Mouse (Mus musculus) ES-Bruce4 (cell line): ENCODE measurements around the gene Arl8b. TPM values are rescaled to one million over a fixed set of nuclear protein-coding genes. Genes with fewer than 3 reads are reported as not detected.

Experiments used
- H3K27ac ChIP-seq: 2 replicates; pipeline ENCODE4 v1.5.1; 2012; ENCODE audit warnings: low read length, inconsistent platforms; ENCODE audit not compliant: insufficient read depth
- H3K27me3 ChIP-seq: 2 replicates; pipeline ENCODE4 v1.6.1; 2012; ENCODE audit warnings: mild to moderate bottlenecking, low read length, inconsistent platforms; ENCODE audit not compliant: control insufficient read depth, poor library complexity, insufficient read depth, severe bottlenecking
- H3K36me3 ChIP-seq: 2 replicates; pipeline ENCODE4 v1.6.1; 2012; ENCODE audit warnings: inconsistent platforms, mild to moderate bottlenecking, low read length, moderate library complexity; ENCODE audit not compliant: control insufficient read depth, poor library complexity, insufficient read depth, severe bottlenecking
- H3K4me1 ChIP-seq: one replicate; pipeline ENCODE4 v1.8.1; 2011; ENCODE audit warnings: low read length; ENCODE audit not compliant: control insufficient read depth, insufficient read depth
- H3K4me3 ChIP-seq: 2 replicates; pipeline ENCODE4 v1.5.1; 2011; ENCODE audit warnings: low read depth, mild to moderate bottlenecking, low read length
- H3K9ac ChIP-seq: 2 replicates; pipeline ENCODE4 v1.6.1; 2012; ENCODE audit warnings: low read depth, mild to moderate bottlenecking, inconsistent platforms; ENCODE audit not compliant: poor library complexity, severe bottlenecking
- H3K9me3 ChIP-seq: replicated peaks from 2 replicates; pipeline ENCODE4 v1.6.1; 2012; ENCODE audit warnings: mild to moderate bottlenecking, low read length, inconsistent platforms; ENCODE audit not compliant: control insufficient read depth, poor library complexity, insufficient read depth, severe bottlenecking
- CTCF ChIP-seq: IDR thresholded peaks from one replicate; pipeline ENCODE4 v1.8.1; 2011; ENCODE audit warnings: low read depth, low read length
- EP300 ChIP-seq: IDR thresholded peaks from 2 replicates; pipeline ENCODE4 v1.6.1; 2011; ENCODE audit warnings: low read depth, low read length; ENCODE audit not compliant: insufficient read depth
- POLR2A ChIP-seq: IDR thresholded peaks from one replicate; pipeline ENCODE4 v1.8.1; 2011; ENCODE audit warnings: low read length; ENCODE audit not compliant: insufficient read depth
- polyA plus RNA-seq: library from polyadenylated mRNA; stranded (reverse); fragments of >200 nt; gene quantifications from 2 replicates; pipeline ENCODE4 v1.2.4, GENCODE M21; 2011; ENCODE audit warnings: low read depth; ENCODE audit not compliant: missing spikeins, insufficient read depth, insufficient read length

Gene Arl8b
- polyA plus RNA-seq, 1 experiment, result 82.9 TPM

DNA sequence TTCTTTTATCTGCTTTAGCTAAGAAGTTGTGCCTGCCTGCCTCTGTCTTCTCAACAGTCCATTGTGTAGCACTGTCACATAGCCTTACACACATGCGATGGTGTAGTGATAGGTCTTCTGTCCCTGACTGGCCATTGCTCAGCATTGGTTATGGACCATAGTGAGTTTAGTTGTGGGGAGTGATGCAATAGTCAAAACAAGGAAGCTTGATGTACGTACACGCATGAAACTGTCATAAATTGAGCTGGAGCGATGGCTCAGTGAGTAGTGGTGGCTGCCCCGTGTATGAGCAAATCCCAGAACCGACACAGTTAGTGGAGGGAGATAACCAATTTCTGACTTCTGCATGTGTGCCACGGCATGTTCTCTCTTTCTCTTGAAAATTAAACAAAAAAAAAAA, 31.6 kb upstream of the Arl8b start:
- no peak overlapping the region for H3K27ac ChIP-seq
- no peak overlapping the region for H3K9ac ChIP-seq
- H3K4me1 ChIP-seq, result no peaks in the 10 kb centered on the region
- H3K27me3 ChIP-seq, result no peaks in the 10 kb centered on the region
- no peak for TF ChIP-seq EP300
- H3K4me3 ChIP-seq, result no peak overlapping the region
- no peaks in the 10 kb centered on the region for H3K36me3 ChIP-seq
- H3K9me3 ChIP-seq, result no peaks in the 10 kb centered on the region

DNA sequence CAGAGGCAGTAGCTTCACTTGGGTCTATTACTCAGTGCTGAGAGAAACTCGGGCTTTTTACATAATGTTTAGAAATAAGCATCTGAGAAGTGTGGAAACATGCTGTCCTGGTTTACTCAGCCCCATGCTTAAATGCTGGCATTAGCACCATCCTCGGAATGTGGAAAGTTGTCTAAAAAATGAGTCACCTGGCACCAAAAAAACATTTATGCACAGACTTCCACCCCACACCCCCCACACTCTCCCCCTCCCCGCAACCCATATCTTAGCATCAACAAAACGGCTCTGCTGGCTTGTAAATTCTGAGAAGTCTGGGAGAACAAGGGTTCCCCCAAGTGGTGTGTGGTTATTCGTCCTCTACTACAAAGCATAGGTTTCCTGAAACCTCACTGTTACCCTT, 30.5 kb upstream of the Arl8b start:
- no peak overlapping the region for H3K4me3 ChIP-seq
- no peaks in the 10 kb centered on the region for H3K4me1 ChIP-seq
- H3K36me3 ChIP-seq, result no peaks in the 10 kb centered on the region
- H3K27me3 ChIP-seq, result no peaks in the 10 kb centered on the region
- H3K27ac ChIP-seq, result no peak overlapping the region
- no peak overlapping the region for H3K9ac ChIP-seq
- no peak for TF ChIP-seq EP300
- no peak for TF ChIP-seq CTCF
- no peak for TF ChIP-seq POLR2A
- no peaks in the 10 kb centered on the region for H3K9me3 ChIP-seq

DNA sequence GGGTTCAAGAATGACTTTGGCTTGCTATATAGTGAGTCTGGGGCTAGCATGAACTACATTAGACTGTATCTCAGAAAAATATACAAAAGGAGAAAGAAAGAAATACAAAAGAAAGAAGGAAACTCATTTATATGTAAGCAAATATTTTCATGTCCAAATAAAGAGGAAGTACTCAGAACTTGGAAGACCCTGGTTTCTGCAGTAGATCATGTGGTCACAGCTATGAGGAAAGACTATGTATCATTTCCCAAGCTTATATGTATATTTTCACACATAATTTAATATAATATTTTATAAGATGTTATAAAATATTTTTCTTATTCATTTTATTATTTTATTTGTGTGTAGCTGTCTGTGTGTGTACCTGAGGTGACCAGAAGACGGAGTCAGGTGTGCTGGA, 29.4 kb upstream of the Arl8b start:
- Histone ChIP-seq H3K4me3 (no peak overlapping the region), H3K9ac (no peak overlapping the region), H3K27me3 (no peaks in the 10 kb centered on the region), H3K4me1 (no peaks in the 10 kb centered on the region), H3K36me3 (no peaks in the 10 kb centered on the region), H3K27ac (no peak overlapping the region), H3K9me3 (no peaks in the 10 kb centered on the region)
- no peak for TF ChIP-seq POLR2A
- TF ChIP-seq EP300, result no peak

DNA sequence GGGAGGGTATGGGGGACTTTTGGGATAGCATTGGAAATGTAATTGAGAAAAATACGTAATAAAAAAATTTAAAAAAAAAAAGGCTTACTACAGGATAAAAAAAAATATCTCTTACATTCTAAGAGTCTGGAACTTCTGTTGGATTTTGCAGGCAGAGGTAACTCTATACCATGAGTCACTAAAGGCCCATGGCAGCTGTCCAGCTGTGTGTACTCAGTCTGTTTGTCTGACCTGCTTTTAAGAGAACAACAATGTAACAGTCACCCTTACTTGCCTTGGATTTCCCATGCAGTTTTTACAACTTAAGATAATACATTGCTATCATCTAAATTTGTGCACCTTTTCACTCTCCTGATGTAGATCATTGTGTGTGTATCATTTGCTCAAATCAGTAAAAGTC, 28.5 kb upstream of the Arl8b start:
- Histone ChIP-seq H3K4me1 (no peaks in the 10 kb centered on the region), H3K9me3 (no peaks in the 10 kb centered on the region), H3K27ac (no peak overlapping the region), H3K27me3 (no peaks in the 10 kb centered on the region), H3K9ac (no peak overlapping the region), H3K36me3 (no peaks in the 10 kb centered on the region), H3K4me3 (no peak overlapping the region)
- TF ChIP-seq POLR2A (no peak), CTCF (no peak), EP300 (no peak)

DNA sequence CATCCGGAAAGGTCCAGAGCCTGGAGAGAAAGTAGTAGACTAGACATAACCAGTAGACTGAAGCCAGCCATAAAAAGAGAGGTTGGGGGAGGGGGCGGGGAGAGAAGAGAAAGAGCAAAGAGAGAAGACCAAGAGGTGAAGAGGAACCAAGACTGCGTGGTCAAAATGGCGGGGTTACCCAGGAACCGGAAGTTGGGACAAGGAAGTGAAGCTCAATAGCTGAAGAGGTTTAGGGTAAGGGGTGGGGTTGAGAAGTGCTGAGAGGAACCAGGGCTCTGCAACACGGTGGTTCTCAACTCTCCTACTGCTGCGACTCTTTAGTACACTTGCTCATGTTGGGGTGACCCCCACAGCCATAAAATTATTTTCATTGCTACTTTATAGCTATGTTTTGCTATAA, 27.0 kb upstream of the Arl8b start:
- Histone ChIP-seq H3K27me3 (no peaks in the 10 kb centered on the region), H3K9me3 (no peaks in the 10 kb centered on the region), H3K4me1 (no peaks in the 10 kb centered on the region), H3K9ac (no peak overlapping the region), H3K36me3 (no peaks in the 10 kb centered on the region), H3K4me3 (no peak overlapping the region), H3K27ac (no peak overlapping the region)
- no peak for TF ChIP-seq CTCF

DNA sequence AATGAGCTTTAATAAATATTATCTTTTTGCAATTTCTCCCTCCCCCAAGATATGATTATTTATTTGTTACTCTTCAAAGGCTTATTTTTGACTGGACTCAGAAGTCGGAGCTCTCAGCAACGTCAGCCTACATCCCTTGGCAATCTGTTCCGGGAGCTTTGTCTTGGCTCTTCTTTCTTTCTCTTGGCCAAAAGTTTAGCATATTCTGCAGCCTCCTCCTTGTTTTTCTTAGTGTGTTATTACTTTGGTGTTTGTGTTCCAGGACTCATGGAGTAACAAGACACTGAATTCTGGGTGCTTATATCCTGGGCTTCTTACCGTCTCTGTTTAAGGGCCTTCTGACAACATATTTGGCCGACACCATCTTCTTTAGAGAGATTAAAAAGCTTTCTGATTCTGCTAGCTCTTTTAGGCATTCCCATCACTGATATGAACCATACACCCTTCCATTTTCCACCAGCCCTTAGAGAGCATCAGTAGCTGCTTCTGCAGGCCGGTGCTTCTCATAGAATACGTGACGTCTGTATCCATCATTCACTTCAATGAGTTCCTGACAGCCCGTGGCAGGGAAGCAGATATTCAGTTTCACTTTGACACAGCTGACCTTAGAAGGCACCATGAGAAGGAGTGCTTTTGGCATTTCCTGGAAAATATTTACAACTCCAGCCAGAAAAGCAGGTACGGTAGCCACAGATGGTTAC, 23.8 kb upstream of the Arl8b start:
- TF ChIP-seq POLR2A (no peak), EP300 (no peak), CTCF (no peak)
- Histone ChIP-seq H3K4me1 (no peaks in the 10 kb centered on the region), H3K9me3 (no peaks in the 10 kb centered on the region), H3K9ac (no peak overlapping the region), H3K27ac (no peak overlapping the region), H3K27me3 (no peaks in the 10 kb centered on the region), H3K4me3 (no peak overlapping the region), H3K36me3 (no peaks in the 10 kb centered on the region)

DNA sequence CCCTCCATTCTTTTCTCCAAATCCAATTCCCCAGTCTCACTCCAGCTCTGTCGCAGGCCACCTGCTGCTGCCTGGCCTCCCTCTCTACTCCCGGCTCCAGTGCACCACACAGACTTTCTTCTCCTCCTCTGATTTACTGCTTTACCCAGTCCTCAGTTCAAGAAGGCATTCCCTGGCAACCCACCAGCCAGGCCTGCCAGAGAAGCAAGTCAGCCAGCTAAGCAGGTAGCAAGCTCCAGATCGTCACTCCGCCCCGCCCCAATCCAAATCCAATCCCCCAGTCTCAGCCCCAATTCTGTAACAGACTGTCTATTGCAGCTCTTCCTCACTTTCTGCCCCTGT, 23.2 kb upstream of the Arl8b start:
- Histone ChIP-seq H3K4me1 (no peaks in the 10 kb centered on the region), H3K4me3 (no peak overlapping the region), H3K36me3 (no peaks in the 10 kb centered on the region), H3K9me3 (no peaks in the 10 kb centered on the region), H3K27me3 (no peaks in the 10 kb centered on the region), H3K27ac (no peak overlapping the region), H3K9ac (no peak overlapping the region)
- TF ChIP-seq EP300 (no peak), CTCF (no peak), POLR2A (no peak)
